Mouse (Mus musculus): ENCODE measurements around the gene Wnk2. TPM values are rescaled to one million over a fixed set of nuclear protein-coding genes. Genes with fewer than 3 reads are reported as not detected.

The Wnk2 gene
- total RNA-seq, 2 experiments from 2014 or later = 129 to 145 TPM

- no peak for DNase-seq (ENCODE audit: extremely low spot score in 1 of 2, low spot score in 2 of 2)
- TF ChIP-seq CTCF (IDR thresholded peaks at IDR 0.05) = no peak
- intact Hi-C loops (cut with DNase I) = no loop called here
- Histone ChIP-seq H3K4me3 (no peak overlapping the region), H3K27ac (no peak overlapping the region)
These were observed 94.5 kb downstream of the Wnk2 start for GRCm38 (mm10) chr13:49053333-49053732.

- intact Hi-C loops (cut with DNase I) = no loop called here
- DNase-seq (ENCODE audit: extremely low spot score in 1 of 2, low spot score in 2 of 2) = no peak
- Histone ChIP-seq H3K27ac (no peak overlapping the region), H3K4me3 (no peak overlapping the region)
- peak; percentile 61 for TF ChIP-seq CTCF (IDR thresholded peaks at IDR 0.05)
These were observed 95.3 kb downstream of the Wnk2 start for GRCm38 (mm10) chr13:49052512-49052911.

GRCm38 (mm10) chr13:49047393-49047792 is 100.4 kb downstream of the Wnk2 start:
- intact Hi-C loops (cut with DNase I) = no loop called here
- peak; percentile 36 for TF ChIP-seq CTCF (IDR thresholded peaks at IDR 0.05)
- DNase-seq (ENCODE audit: extremely low spot score in 1 of 2, low spot score in 2 of 2) = no peak
- H3K27ac ChIP-seq = no peak overlapping the region
- H3K4me3 ChIP-seq = no peak overlapping the region

GRCm38 (mm10) chr13:49044145-49044561 is 103.7 kb downstream of the Wnk2 start:
- intact Hi-C loops (cut with DNase I) = no loop called here
- TF ChIP-seq CTCF (IDR thresholded peaks at IDR 0.05) = no peak
- Histone ChIP-seq H3K4me3 (no peak overlapping the region), H3K27ac (no peak overlapping the region)
- no peak for DNase-seq (ENCODE audit: extremely low spot score in 1 of 2, low spot score in 2 of 2)

GRCm38 (mm10) chr13:49042371-49042770 is 105.4 kb downstream of the Wnk2 start:
- intact Hi-C loops (cut with DNase I) = no loop called here
- H3K27ac ChIP-seq = no peak overlapping the region
- no peak for TF ChIP-seq CTCF (IDR thresholded peaks at IDR 0.05)
- DNase-seq (ENCODE audit: extremely low spot score in 1 of 2, low spot score in 2 of 2) = no peak
- no peak overlapping the region for H3K4me3 ChIP-seq

- no peak for DNase-seq (ENCODE audit: extremely low spot score in 1 of 2, low spot score in 2 of 2)
- intact Hi-C loops (cut with DNase I) = no loop called here
- H3K27ac ChIP-seq = no peak overlapping the region
These were observed 110.8 kb downstream of the Wnk2 start for GRCm38 (mm10) chr13:49036928-49037574.

GRCm38 (mm10) chr13:49036436-49036835 is 111.4 kb downstream of the Wnk2 start:
- no peak for DNase-seq (ENCODE audit: extremely low spot score in 1 of 2, low spot score in 2 of 2)
- TF ChIP-seq CTCF (IDR thresholded peaks at IDR 0.05) = no peak
- H3K4me3 ChIP-seq = no peak overlapping the region
- H3K27ac ChIP-seq = no peak overlapping the region
- intact Hi-C loops (cut with DNase I) = no loop called here

More at GRCm38 (mm10) chr13:49036928-49037574, 110.8 kb downstream of the Wnk2 start:
- H3K4me3 ChIP-seq = no peak overlapping the region
- TF ChIP-seq CTCF (IDR thresholded peaks at IDR 0.05) = no peak

GRCm38 (mm10) chr13:49031029-49031428 is 116.8 kb downstream of the Wnk2 start:
- Histone ChIP-seq H3K27ac (no peak overlapping the region), H3K4me3 (no peak overlapping the region)
- no peak for DNase-seq (ENCODE audit: extremely low spot score in 1 of 2, low spot score in 2 of 2)
- TF ChIP-seq CTCF (IDR thresholded peaks at IDR 0.05) = no peak
- intact Hi-C loops (cut with DNase I) = no loop called here

GRCm38 (mm10) chr13:49028757-49029539 is 118.9 kb downstream of the Wnk2 start:
- intact Hi-C loops (cut with DNase I) = no loop called here
- Histone ChIP-seq H3K4me3 (no peak overlapping the region), H3K27ac (no peak overlapping the region)
- DNase-seq (ENCODE audit: extremely low spot score in 1 of 2, low spot score in 2 of 2) = no peak
- no peak for TF ChIP-seq CTCF (IDR thresholded peaks at IDR 0.05)

GRCm38 (mm10) chr13:49027057-49027456 is 120.8 kb downstream of the Wnk2 start:
- H3K4me3 ChIP-seq = no peak overlapping the region
- no peak overlapping the region for H3K27ac ChIP-seq
- TF ChIP-seq CTCF (IDR thresholded peaks at IDR 0.05) = no peak
- no peak for DNase-seq (ENCODE audit: extremely low spot score in 1 of 2, low spot score in 2 of 2)
- intact Hi-C loops (cut with DNase I) = no loop called here

GRCm38 (mm10) chr13:49025521-49025920 is 122.3 kb downstream of the Wnk2 start:
- DNase-seq (ENCODE audit: extremely low spot score in 1 of 2, low spot score in 2 of 2) = no peak
- intact Hi-C loops (cut with DNase I) = no loop called here
- no peak for TF ChIP-seq CTCF (IDR thresholded peaks at IDR 0.05)

GRCm38 (mm10) chr13:49024763-49025162 is 123.1 kb downstream of the Wnk2 start:
- TF ChIP-seq CTCF (IDR thresholded peaks at IDR 0.05) = no peak
- DNase-seq (ENCODE audit: extremely low spot score in 1 of 2, low spot score in 2 of 2) = no peak
- intact Hi-C loops (cut with DNase I) = no loop called here
- H3K4me3 ChIP-seq = no peak overlapping the region
- no peak overlapping the region for H3K27ac ChIP-seq

More at GRCm38 (mm10) chr13:49025521-49025920, 122.3 kb downstream of the Wnk2 start:
- Histone ChIP-seq H3K4me3 (no peak overlapping the region), H3K27ac (no peak overlapping the region)
